Mouse (Mus musculus) kidney, embryonic 15.5 days (tissue): ENCODE results near the gene Flvcr1. TPM values are rescaled to one million over a fixed set of nuclear protein-coding genes. Genes with fewer than 3 reads are reported as not detected.

Experiments used
- polyA plus RNA-seq: library from polyadenylated mRNA; unstranded; fragments of >200 nt; fragmentation: Nextera tagmentation; extraction: Ambion mirVana; gene quantifications from 2 replicates; pipeline ENCODE4 v1.2.1, GENCODE M21; 2015

Flvcr1 gene
- polyA plus RNA-seq, 1 experiment from 2014 or later, result 6.7 TPM

Other genes with a start within 250 kb of the Flvcr1 start
- 11.4 and 14.8 TPM in 2 replicates for gene Rps6kc1, start 114.4 kb downstream of the Flvcr1 start, polyA plus RNA-seq
- 45.7 and 48.7 TPM in 2 replicates for gene Angel2, start 101.0 kb downstream of the Flvcr1 start, polyA plus RNA-seq
- gene Vash2, start 46.9 kb downstream of the Flvcr1 start, polyA plus RNA-seq, result 30.2 and 30.8 TPM in 2 replicates
- gene Spata45, start 10.5 kb upstream of the Flvcr1 start, polyA plus RNA-seq, result not detected in 2 replicates
- gene Tatdn3, start 36.8 kb upstream of the Flvcr1 start, polyA plus RNA-seq, result 12.8 and 13.8 TPM in 2 replicates
- 22.1 and 23.1 TPM in 2 replicates for gene Nsl1, start 36.9 kb upstream of the Flvcr1 start, polyA plus RNA-seq
- gene Batf3, start 71.7 kb upstream of the Flvcr1 start, polyA plus RNA-seq, result 12.5 and 13.7 TPM in 2 replicates
- gene Fam71a, start 138.7 kb upstream of the Flvcr1 start, polyA plus RNA-seq, result not detected in 2 replicates
- gene Atf3, start 191.9 kb upstream of the Flvcr1 start, polyA plus RNA-seq, result 4.2 and 4.3 TPM in 2 replicates